Mouse (Mus musculus) myocyte (in vitro differentiated cells): ENCODE measurements around the gene Tmc8. TPM values are rescaled to one million over a fixed set of nuclear protein-coding genes. Genes with fewer than 3 reads are reported as not detected.

ENCODE experiments used
- H3K27me3 ChIP-seq: one replicate; pipeline ENCODE4 v1.6.1; 2011; ENCODE audit not compliant: control insufficient read depth, insufficient read depth, insufficient read length
- H3K36me3 ChIP-seq: one replicate; pipeline ENCODE4 v1.6.1; 2011; ENCODE audit not compliant: control insufficient read depth, insufficient read depth
- H3K4me2 ChIP-seq: one replicate; pipeline ENCODE4 v1.6.1; 2011; ENCODE audit warnings: low read depth, control low read depth
- H3K4me3 ChIP-seq: one replicate; pipeline ENCODE4 v1.5.1; 2011; ENCODE audit warnings: mild to moderate bottlenecking, control low read depth, moderate library complexity
- H3K79me2 ChIP-seq: one replicate; pipeline ENCODE4 v1.6.1; 2011; ENCODE audit not compliant: control insufficient read depth, insufficient read depth
- H3ac ChIP-seq: one replicate; pipeline ENCODE4 v1.6.1; 2011; ENCODE audit not compliant: control insufficient read depth, insufficient read length
- CEBPB ChIP-seq: IDR thresholded peaks from 2 replicates; pipeline ENCODE4 v1.6.1; 2011; ENCODE audit warnings: mild to moderate bottlenecking, moderate library complexity; ENCODE audit not compliant: poor library complexity, insufficient read depth, severe bottlenecking
- E2F4 ChIP-seq: IDR thresholded peaks from one replicate; pipeline ENCODE4 v1.6.1; 2011; ENCODE audit warnings: mild to moderate bottlenecking, control low read depth, moderate library complexity; ENCODE audit not compliant: insufficient read depth
- MAX ChIP-seq: IDR thresholded peaks from one replicate; pipeline ENCODE4 v1.6.1; 2011; ENCODE audit warnings: low read depth, mild to moderate bottlenecking, control low read depth
- MYOD1 ChIP-seq, 3 experiments: IDR thresholded peaks; one replicate each; pipeline ENCODE4 v1.6.1; 2011; ENCODE audit warnings: control low read depth in 2 of 3, low read depth in 2 of 3, mild to moderate bottlenecking in 2 of 3, moderate library complexity in 1 of 3; ENCODE audit not compliant: insufficient read length in 2 of 3, control insufficient read depth in 1 of 3
- MYOG ChIP-seq, 3 experiments: IDR thresholded peaks; one replicate each; pipeline ENCODE4 v1.6.1; 2011; ENCODE audit warnings: control low read depth in 2 of 3, low read depth in 2 of 3, mild to moderate bottlenecking in 2 of 3; ENCODE audit not compliant: insufficient read length in 2 of 3, control insufficient read depth in 1 of 3, insufficient read depth in 1 of 3
- POLR2A ChIP-seq: IDR thresholded peaks from one replicate; pipeline ENCODE4 v1.6.1; 2011; ENCODE audit warnings: low read depth, mild to moderate bottlenecking, control low read depth, moderate library complexity; ENCODE audit not compliant: insufficient read length
- POLR2AphosphoS2 ChIP-seq: IDR thresholded peaks from one replicate; pipeline ENCODE4 v1.6.1; 2011; ENCODE audit warnings: low read depth, control low read depth; ENCODE audit not compliant: insufficient read length
- REST ChIP-seq: IDR thresholded peaks from one replicate; pipeline ENCODE4 v1.6.1; 2011; ENCODE audit warnings: mild to moderate bottlenecking, control low read depth, moderate library complexity; ENCODE audit not compliant: insufficient read depth, insufficient read length
- SRF ChIP-seq: IDR thresholded peaks from one replicate; pipeline ENCODE4 v1.6.1; 2011; ENCODE audit warnings: low read depth; ENCODE audit not compliant: control insufficient read depth, insufficient read length
- TCF12 ChIP-seq: IDR thresholded peaks from one replicate; pipeline ENCODE4 v1.6.1; 2011; ENCODE audit warnings: mild to moderate bottlenecking, control low read depth; ENCODE audit not compliant: poor library complexity, insufficient read depth, severe bottlenecking
- TCF3 ChIP-seq: IDR thresholded peaks from one replicate; pipeline ENCODE4 v1.6.1; 2011; ENCODE audit warnings: low read depth, control low read depth; ENCODE audit not compliant: insufficient read length
- USF1 ChIP-seq: IDR thresholded peaks from one replicate; pipeline ENCODE4 v1.6.1; 2011; ENCODE audit warnings: low read depth, mild to moderate bottlenecking, control low read depth, moderate library complexity
- polyA plus RNA-seq: library from polyadenylated mRNA; unstranded; fragments of >200 nt; fragmentation: generic; extraction: Trizol; gene quantifications from one replicate; pipeline ENCODE4 v1.2.1, GENCODE M21; 2012; ENCODE audit warnings: missing spikeins

The Tmc8 gene
- polyA plus RNA-seq, 1 experiment: 0.19 TPM

GRCm38 (mm10) chr11:117776085-117776792, 5.6 kb upstream of the Tmc8 start:
- Histone ChIP-seq H3K4me3 (no peak overlapping the region), H3K79me2 (no peaks in the 10 kb centered on the region), H3ac (no peak overlapping the region), H3K4me2 (no peak overlapping the region), H3K36me3 (peaks cover 18% of the 10 kb centered on the region), H3K27me3 (no peaks in the 10 kb centered on the region)
- no peak for TF ChIP-seq SRF
- TF ChIP-seq MYOG (IDR thresholded peaks at IDR 0.05; ENCODE audit: control insufficient read depth in 1 of 3, insufficient read depth in 1 of 3, insufficient read length in 2 of 3, low read depth in 2 of 3): no peak
- TF ChIP-seq REST: no peak
- TF ChIP-seq MYOD1 (IDR thresholded peaks at IDR 0.05; ENCODE audit: control insufficient read depth in 1 of 3, insufficient read length in 2 of 3, low read depth in 2 of 3): no peak
- no peak for TF ChIP-seq TCF12
- no peak for TF ChIP-seq CEBPB
- no peak for TF ChIP-seq USF1
- TF ChIP-seq MAX: no peak
- TF ChIP-seq POLR2AphosphoS2: no peak
- TF ChIP-seq TCF3: no peak
- no peak for TF ChIP-seq POLR2A
- TF ChIP-seq E2F4: no peak

- H3K4me2 ChIP-seq: no peak overlapping the region
- H3ac ChIP-seq: no peak overlapping the region
- H3K36me3 ChIP-seq: peaks cover 10% of the 10 kb centered on the region
- TF ChIP-seq TCF12 (no peak), CEBPB (no peak), REST (no peak), SRF (no peak), TCF3 (no peak), E2F4 (no peak), POLR2AphosphoS2 (no peak), MYOG (IDR thresholded peaks at IDR 0.05; ENCODE audit: control insufficient read depth in 1 of 3, insufficient read depth in 1 of 3, insufficient read length in 2 of 3, low read depth in 2 of 3) (no peak), MYOD1 (IDR thresholded peaks at IDR 0.05; ENCODE audit: control insufficient read depth in 1 of 3, insufficient read length in 2 of 3, low read depth in 2 of 3) (no peak), POLR2A (no peak), MAX (no peak), USF1 (no peak)
- H3K79me2 ChIP-seq: no peaks in the 10 kb centered on the region
- H3K27me3 ChIP-seq: no peaks in the 10 kb centered on the region
- no peak overlapping the region for H3K4me3 ChIP-seq
Measured at GRCm38 (mm10) chr11:117777111-117777510, 4.8 kb upstream of the Tmc8 start.

- no peaks in the 10 kb centered on the region for H3K27me3 ChIP-seq
- no peak overlapping the region for H3ac ChIP-seq
- H3K36me3 ChIP-seq: peaks cover 9% of the 10 kb centered on the region
- no peak overlapping the region for H3K4me2 ChIP-seq
- H3K4me3 ChIP-seq: no peak overlapping the region
- H3K79me2 ChIP-seq: no peaks in the 10 kb centered on the region
- no peak for TF ChIP-seq USF1
- TF ChIP-seq MYOD1 (IDR thresholded peaks at IDR 0.05; ENCODE audit: control insufficient read depth in 1 of 3, insufficient read length in 2 of 3, low read depth in 2 of 3): no peak
- no peak for TF ChIP-seq MYOG (IDR thresholded peaks at IDR 0.05; ENCODE audit: control insufficient read depth in 1 of 3, insufficient read depth in 1 of 3, insufficient read length in 2 of 3, low read depth in 2 of 3)
- no peak for TF ChIP-seq TCF12
- no peak for TF ChIP-seq POLR2AphosphoS2
- no peak for TF ChIP-seq E2F4
- no peak for TF ChIP-seq TCF3
- TF ChIP-seq MAX: no peak
- TF ChIP-seq POLR2A: no peak
- no peak for TF ChIP-seq REST
Measured at GRCm38 (mm10) chr11:117778031-117778430, 3.8 kb upstream of the Tmc8 start.

GRCm38 (mm10) chr11:117778851-117779433, 2.9 kb upstream of the Tmc8 start:
- Histone ChIP-seq H3K79me2 (no peaks in the 10 kb centered on the region), H3K4me3 (peak overlapping the region; percentile 59), H3K36me3 (peaks cover 9% of the 10 kb centered on the region), H3K4me2 (peak overlapping the region; percentile 94), H3K27me3 (no peaks in the 10 kb centered on the region), H3ac (peak overlapping the region; percentile 29)
- TF ChIP-seq MYOD1 (IDR thresholded peaks at IDR 0.05; ENCODE audit: control insufficient read depth in 1 of 3, insufficient read length in 2 of 3, low read depth in 2 of 3) (no peak), POLR2A (peak; percentile 25), MYOG (IDR thresholded peaks at IDR 0.05; ENCODE audit: control insufficient read depth in 1 of 3, insufficient read depth in 1 of 3, insufficient read length in 2 of 3, low read depth in 2 of 3) (no peak), MAX (no peak)

- no peaks in the 10 kb centered on the region for H3K27me3 ChIP-seq
- H3K4me3 ChIP-seq: peak overlapping the region; percentile 59
- H3ac ChIP-seq: peak overlapping the region; percentile 29
- peak overlapping the region; percentile 94 for H3K4me2 ChIP-seq
- H3K36me3 ChIP-seq: peaks cover 8% of the 10 kb centered on the region
- TF ChIP-seq USF1 (no peak), POLR2A (peak; percentile 81), POLR2AphosphoS2 (peak; percentile 83)
- H3K79me2 ChIP-seq: no peaks in the 10 kb centered on the region
Measured at GRCm38 (mm10) chr11:117779434-117780198, 2.3 kb upstream of the Tmc8 start.
